Mouse (Mus musculus) lung, postnatal 14 days (tissue): ENCODE measurements around the gene Pigx.
"Not testable (repeated sequence)": the region's sequence is repeated elsewhere in the genome, so short reads cannot be mapped to it uniquely, and the experiment has no call there.

ENCODE experiments used
- DNase-seq: peaks from one replicate; pipeline ENCODE4 v3.0.0; 2021

Gene Pigx

DNA sequence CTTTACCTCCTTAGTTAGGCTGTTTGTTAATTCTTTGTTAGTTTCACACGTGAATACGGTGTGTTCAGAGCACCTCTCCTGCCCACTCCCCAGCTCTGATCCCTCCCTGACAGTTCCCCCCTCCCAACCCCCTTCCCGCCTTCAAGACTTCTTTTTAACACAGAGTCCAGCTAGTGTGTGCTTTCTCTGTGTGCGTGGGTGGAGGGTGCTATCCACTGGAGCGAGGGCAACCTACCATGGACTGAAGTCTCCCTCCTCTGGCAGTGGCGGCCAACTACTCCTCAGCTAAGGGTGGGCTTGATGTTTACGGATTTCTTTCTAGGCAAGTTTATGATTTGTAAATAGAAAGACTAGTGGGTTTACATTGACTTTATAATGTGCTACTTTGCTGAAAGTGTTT is 8.6 kb upstream of the Pigx start:
- no peak for DNase-seq

GRCm38 (mm10) chr16:32107342-32108045 is 8.0 kb upstream of the Pigx start:
- DNase-seq: no peak

DNA sequence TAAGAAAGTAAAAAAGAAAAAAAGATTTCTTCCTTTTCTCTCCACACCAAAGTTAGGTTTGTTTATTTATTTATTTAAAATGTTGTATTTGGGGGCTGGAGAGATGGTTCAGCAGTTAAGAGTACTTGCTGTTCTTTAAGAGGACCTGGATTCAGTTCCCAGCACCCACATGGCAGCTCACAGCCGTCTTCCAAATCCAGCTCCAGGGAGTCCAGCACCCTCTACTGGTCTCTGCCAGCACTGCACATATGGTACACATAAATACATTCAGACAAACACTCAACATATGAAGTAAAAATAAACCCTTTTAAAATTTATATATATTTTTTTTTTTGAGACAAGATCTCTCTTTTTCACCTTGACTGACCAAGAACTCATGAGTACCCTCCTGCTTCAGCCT is 6.2 kb upstream of the Pigx start:
- no peak for DNase-seq

DNA sequence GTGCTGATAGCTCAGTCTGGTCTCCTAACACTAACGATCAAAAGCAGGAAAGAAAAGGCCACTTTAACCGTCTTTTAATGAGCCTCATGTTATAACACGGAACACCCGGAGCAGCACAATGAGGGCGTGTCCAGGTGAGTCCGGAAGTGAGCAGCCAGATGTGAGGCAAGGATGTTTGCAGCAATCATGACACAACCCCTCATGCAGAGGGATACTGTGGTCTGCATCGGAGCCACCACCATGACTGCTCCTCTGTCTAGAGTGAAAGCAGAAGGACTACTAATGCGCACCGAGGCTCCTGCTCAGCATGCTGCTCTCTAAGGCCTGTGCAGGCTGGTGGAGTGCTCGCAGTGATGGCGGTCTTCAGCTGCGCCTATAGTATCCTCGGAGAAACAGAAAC is 2.8 kb upstream of the Pigx start:
- no peak for DNase-seq

DNA sequence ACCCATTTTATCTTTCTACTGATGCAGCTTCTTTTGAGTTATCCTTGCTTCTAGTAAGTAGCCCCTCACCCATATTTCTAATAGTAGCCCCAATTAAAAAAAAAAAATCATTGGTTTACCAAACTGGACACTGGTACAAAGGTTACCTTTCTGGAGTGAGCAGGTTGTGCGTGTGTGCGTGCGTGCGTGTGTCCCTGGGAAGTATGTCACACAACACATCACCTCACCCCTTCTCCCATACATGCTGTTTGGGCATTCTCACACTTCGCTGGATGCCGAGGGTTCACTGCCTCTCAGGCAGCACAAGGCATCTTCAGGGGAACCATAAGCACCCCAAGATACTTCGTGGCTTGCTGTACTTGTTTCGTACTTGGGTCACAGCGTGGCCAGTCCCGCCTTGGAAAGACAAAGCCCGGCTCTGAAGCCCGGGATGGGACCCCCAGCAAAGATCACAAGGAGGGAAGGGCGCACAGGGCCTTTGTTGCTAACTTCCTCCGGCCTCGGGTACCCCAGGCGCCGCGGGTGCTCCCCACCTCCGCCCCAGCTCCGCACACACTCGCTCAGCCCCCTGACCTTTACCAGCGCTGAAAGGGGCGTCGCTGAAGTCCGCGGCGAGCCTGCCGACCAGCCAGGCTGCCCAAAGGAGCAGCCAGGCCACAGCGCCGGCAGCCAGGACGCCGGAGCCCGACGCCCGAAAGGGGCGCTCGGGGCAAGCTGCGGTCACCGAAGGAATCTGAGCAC is 473 bp downstream of the Pigx start:
- no peak for DNase-seq

- not testable (repeated sequence) for DNase-seq
Observed at GRCm38 (mm10) chr16:32097757-32098156, 1.8 kb downstream of the Pigx start.

- no peak for DNase-seq
Observed at GRCm38 (mm10) chr16:32091466-32091865, 8.1 kb downstream of the Pigx start.

GRCm38 (mm10) chr16:32087629-32088443 is 11.7 kb downstream of the Pigx start:
- peak; percentile 37 for DNase-seq

DNA sequence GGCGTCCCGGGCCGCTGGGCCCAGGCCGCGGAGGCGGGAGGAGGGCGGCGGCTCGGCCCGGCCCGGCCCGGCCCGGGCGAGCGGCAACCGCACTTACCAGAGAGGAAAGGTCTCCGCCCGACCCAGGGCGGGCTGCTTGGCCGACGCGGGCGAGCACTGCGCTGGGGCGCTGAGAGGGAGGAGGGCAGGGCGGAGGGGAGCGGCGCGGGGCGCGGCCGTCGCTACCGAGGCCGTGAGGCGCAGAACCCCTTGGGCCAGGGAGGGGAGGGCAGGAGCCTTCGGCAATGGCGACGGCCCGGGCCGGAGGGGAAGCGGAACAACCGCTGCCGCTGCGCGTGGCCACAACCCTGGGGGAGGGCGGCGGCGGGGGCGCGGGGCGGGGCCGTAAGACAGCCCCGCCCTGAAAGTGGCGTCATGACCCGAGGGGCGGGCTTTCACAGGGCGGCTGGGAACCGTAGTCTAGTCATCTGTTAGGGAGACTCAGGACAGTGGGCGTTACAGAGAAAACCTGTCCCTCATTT is 20.5 kb downstream of the Pigx start, which contains the start of gene Pak2:
Gene Pak2, minus strand, starts transcription at position 352 of the 521 bp plus-strand sequence.
- peak; percentile 88 for DNase-seq

DNA sequence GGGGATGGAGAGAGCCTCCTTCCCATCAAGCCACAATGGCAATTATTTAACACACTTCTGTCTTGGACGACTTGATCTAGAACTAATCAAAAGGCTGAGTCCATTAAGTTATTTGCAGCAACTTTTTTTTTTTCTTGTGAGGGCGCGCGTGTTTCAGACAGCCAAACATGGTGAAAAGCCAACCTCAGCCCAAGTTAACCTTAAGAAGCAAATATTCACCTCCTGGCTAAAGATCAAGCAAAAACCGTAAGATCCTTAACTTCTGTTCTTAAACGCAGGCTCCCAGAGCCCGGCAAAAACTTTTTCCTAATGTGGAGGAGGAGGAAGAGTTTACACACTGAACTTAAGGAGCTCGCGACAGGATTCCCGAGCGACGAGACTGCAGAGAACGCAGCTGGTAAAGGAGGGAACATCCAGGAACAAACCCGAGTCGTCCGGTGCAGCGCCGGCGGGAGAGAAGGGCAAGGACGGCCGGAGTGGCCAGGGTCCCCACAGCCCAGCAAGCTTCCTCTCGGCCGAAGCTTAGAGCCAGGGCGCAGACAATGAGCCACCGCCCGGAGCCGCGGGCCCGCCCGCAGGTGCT is 21.0 kb downstream of the Pigx start:
- peak; percentile 48 for DNase-seq

DNA sequence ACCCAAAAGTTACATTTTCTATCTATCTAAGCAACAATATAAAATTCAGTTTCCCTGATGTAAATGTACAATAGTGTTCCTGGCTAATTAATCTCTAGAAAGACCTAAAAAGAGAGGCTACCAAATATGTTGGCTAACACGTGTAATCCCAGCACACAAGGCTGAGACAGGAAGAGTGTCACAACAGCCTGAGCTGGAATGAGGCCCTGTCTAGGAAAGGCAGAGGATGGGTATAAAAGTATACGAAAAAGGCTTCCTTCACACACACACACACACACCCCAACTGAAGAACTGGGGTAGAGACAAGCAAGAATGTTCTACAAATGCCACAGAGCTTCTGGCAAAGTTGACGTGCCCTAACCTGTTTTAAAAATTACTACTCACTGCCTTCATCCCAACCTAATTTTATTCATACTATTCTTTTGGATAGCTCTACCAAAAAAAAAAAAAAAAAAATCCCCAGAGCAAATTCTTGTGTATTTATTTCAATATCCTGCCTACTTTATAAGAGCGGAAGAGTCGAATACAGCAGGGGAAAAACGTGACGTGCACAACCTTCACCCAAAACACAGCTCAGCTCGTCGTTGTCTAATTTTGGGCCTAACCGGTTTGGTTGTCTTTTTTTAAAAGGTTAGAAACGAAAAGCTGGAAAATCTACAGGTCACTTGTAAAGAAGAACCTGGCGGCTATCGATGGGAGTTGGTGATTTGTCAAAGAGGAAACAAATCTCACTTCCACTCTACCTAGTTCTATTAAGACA is 21.7 kb downstream of the Pigx start:
- no peak for DNase-seq

GRCm38 (mm10) chr16:32076406-32076805 is 23.1 kb downstream of the Pigx start:
- no peak for DNase-seq

DNA sequence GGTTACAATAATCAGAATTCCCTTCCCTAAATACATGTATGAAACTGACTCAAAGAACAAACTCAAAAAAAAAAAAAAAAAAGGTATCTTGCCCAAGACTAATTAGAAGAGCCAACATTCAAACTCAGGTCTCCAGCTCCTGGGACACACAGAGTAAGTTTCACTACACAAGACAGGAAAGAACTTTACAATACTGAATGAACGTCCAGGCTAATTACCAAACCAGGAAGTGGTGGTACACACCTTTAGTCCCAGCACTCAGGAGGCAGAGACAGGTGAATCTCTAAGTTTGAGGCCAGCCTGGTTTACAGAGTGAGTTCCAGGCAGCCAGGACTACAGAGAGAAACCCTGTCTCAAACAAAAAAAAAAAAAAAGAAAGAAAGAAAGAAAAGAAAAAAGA is 23.8 kb downstream of the Pigx start:
- DNase-seq: no peak

DNA sequence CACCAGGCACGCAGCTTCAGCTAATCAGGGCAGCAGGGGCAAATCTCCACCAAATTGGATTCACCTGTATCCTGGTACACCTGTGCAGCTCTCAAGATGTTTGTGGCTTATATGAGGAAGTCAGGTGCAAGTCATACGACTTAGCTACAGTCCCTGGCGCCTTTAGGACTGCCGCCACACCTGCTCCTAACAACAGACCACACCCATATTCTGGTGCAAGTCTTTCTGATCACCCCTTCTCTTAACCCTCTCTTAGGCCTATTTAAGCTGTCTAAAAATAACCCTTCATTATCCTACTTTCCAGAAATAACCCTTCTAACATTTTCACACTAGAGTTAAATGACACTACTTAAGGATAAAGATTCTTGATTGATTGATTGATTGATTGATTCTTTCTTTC is 29.5 kb downstream of the Pigx start:
- not testable (repeated sequence) for DNase-seq

DNA sequence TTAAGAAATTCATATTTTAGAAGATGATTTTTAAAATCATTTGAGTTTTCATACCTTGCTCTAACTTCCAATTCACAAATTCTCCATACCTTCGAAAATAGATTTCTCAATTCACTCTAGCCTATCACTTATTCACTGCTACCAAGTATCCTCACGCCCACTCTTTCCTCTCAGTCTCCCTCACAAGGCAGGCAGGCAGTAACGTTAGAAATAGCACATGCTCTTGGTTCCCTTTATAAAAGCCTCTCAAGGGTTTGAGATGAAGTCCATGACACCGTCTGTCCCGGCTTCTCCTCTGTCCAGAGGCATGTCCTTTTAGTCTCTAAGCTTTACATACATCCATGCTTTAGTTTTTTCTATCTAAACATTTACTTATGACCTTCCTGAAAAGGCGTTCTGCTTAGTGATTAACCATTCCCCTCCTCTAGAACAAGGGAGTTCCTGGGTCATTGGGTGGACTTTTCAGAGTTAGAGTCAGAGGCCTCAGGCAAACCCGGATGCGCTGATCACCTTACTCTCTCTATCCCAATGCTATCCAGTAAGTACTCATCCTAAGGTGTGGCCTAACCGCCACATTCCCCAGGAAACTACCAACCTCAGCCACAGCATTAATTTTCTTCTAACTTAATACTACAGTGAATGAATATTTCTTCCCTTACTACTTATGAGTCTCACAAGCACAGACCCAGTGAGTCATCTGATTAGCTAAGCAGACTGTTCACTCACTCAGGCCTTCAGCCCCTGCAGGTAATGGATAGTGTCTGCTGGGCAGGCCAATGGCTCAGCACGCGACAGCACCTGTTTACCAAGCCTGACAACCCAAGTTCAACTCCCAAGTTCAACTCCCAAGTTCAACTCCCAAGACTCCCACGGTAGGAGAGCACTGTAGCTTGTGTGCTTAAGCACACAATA is 30.9 kb downstream of the Pigx start:
- no peak for DNase-seq

DNA sequence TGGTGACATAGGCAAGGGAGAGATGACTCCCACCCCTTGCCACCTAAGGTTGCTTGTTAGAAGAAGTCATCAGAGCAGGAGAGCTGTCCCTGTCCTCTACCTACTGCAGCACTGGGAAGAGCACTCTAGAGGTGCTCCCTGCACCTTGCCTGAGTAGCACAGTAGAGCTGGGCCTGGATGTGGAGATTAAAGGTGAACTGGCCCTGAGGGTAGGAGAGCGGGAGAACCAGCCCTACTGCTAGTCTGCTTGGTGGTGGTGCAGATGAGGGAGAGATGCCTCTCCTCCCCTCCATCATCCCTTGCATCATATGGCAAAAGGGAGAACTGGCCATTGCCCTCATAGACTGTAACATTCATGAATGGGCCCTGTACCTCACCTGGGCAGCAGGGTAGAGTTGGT is 32.6 kb downstream of the Pigx start:
- no peak for DNase-seq

DNA sequence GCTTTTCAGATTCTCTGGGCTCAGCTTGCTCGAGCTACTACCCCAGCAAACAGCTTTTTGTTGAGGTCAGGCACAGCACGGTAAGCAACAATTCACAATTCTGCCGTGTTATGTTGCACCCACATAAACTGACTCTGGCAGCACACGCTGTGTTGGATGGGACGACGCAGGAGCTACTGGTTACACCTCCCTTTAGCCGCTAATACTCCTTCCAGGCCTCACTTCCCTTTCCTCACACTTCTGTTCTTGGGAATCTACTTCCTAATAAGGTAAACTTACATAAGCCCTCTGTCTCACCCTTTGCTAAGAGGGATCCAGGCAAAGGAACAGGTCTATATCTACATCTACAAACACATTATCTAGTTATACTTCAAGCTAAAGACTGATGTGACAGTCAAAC is 35.6 kb downstream of the Pigx start:
- DNase-seq: no peak

DNA sequence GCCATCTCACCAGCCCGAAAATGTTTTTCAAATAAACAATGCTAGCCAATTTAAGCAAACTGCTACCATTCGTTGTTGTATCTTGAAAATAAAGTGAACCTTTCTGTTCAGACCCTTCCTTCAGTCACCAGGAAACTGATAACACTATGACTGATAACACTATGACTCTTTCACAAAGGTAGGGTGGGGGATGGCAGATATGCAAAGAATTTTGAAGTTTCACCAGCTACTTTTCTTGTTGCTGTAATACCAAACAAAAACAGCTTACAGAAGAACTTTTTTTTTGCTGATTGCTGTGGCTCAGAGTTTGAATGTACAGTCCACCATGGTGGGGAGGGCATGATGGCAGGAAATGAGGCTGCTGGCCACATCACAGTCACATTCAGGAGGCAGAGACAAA is 37.3 kb downstream of the Pigx start:
- DNase-seq: no peak

DNA sequence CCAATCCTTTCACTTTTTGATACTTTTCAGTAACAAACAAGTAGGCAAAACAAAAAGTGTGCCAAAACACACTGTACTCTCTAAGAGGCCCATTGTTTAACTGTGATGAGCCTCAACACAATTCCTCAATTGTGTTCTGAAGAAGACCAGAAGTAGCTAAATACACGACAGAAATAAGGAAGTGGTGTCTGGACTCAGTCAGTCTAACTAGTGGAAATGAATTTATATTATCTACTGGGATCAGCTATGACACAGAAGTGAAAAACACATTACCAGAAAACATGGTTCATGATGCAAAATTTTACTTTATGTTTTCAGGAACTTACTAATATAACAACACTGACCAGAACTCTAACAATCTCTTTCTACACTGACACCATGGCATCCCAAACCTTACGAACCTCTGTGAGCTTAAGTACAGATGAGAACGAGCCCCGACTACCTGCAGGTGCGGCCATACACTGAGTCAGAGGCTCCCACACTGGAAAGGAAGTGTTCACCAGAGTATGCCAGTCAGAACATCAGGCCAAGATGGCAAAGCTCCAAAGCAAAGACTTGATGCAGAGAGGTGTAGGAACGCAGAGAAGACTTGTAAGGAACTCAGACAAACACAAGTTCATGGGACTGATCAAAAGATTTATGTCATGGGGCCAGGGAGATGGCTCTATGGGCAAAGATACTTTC is 39.6 kb downstream of the Pigx start:
- peak; percentile 22 for DNase-seq

GRCm38 (mm10) chr16:32058817-32059216 is 40.7 kb downstream of the Pigx start:
- no peak for DNase-seq

GRCm38 (mm10) chr16:32042367-32042766 is 57.2 kb downstream of the Pigx start:
- no peak for DNase-seq
